Mouse (Mus musculus): ENCODE results near the gene Wdr89. TPM values are rescaled to one million over a fixed set of nuclear protein-coding genes. Genes with fewer than 3 reads are reported as not detected.

Gene Wdr89
- polyA plus RNA-seq, 1 experiment: 7.0 TPM

GRCm38 (mm10) chr12:75595291-75596153 lies 73.8 kb downstream of the Wdr89 start:
- peaks cover 4% of the 10 kb centered on the region for H3K4me1 ChIP-seq (ENCODE audit: control insufficient read depth, insufficient read depth, low read length)
- TF ChIP-seq CTCF (IDR thresholded peaks at IDR 0.05; ENCODE audit: extremely low read depth, insufficient read depth, low read length): no peak
- TF ChIP-seq POLR2A (IDR thresholded peaks at IDR 0.05; ENCODE audit: extremely low read depth, insufficient read depth, low read length): no peak
- H3K27ac ChIP-seq (ENCODE audit: insufficient read depth, low read length): no peak overlapping the region
- peak overlapping the region; percentile 67 for H3K4me3 ChIP-seq (ENCODE audit: insufficient read depth, low read length)

DNA sequence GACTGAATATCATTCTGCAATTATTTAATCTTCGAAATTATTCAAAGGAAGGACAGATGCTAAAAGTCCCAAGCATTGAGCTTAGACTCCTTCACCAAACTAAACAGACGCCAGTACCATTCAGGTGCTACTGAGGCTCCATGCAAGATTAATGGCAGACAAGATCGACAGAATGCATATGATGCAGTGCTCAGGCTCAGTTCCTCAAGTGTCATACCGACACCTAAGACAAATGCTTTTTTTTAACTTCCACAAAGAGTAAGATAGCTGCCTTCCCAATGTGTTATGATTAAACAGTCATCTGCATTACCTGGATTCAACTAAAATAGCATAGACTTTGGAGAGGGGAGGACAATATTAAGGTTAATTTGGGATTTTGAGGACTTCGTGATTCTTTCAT lies 74.9 kb downstream of the Wdr89 start:
- peaks cover 4% of the 10 kb centered on the region for H3K4me1 ChIP-seq (ENCODE audit: control insufficient read depth, insufficient read depth, low read length)
- no peak overlapping the region for H3K27ac ChIP-seq (ENCODE audit: insufficient read depth, low read length)
- H3K4me3 ChIP-seq (ENCODE audit: insufficient read depth, low read length): peak overlapping the region; percentile 67; the same call in 1 of the 2 replicates
- TF ChIP-seq POLR2A (IDR thresholded peaks at IDR 0.05; ENCODE audit: extremely low read depth, insufficient read depth, low read length): no peak
- no peak for TF ChIP-seq CTCF (IDR thresholded peaks at IDR 0.05; ENCODE audit: extremely low read depth, insufficient read depth, low read length)

- TF ChIP-seq CTCF (IDR thresholded peaks at IDR 0.05; ENCODE audit: extremely low read depth, insufficient read depth, low read length) (no peak), POLR2A (IDR thresholded peaks at IDR 0.05; ENCODE audit: extremely low read depth, insufficient read depth, low read length) (no peak)
- H3K4me3 ChIP-seq (ENCODE audit: insufficient read depth, low read length): peak overlapping the region; percentile 23; the same call in 1 of the 2 replicates
- H3K27ac ChIP-seq (ENCODE audit: insufficient read depth, low read length): no peak overlapping the region
Observed at GRCm38 (mm10) chr12:75593817-75594216, 75.5 kb downstream of the Wdr89 start.

GRCm38 (mm10) chr12:75587501-75587900 lies 81.8 kb downstream of the Wdr89 start:
- no peak overlapping the region for H3K27ac ChIP-seq (ENCODE audit: insufficient read depth, low read length)
- H3K4me1 ChIP-seq (ENCODE audit: control insufficient read depth, insufficient read depth, low read length): 0 out of 2 replicates have a peak, but pooled peaks cover 1% of the 10 kb centered on the region
- H3K4me3 ChIP-seq (ENCODE audit: insufficient read depth, low read length): no peak overlapping the region
- TF ChIP-seq CTCF (IDR thresholded peaks at IDR 0.05; ENCODE audit: extremely low read depth, insufficient read depth, low read length) (no peak), POLR2A (IDR thresholded peaks at IDR 0.05; ENCODE audit: extremely low read depth, insufficient read depth, low read length) (no peak)

More at GRCm38 (mm10) chr12:75593817-75594216, 75.5 kb downstream of the Wdr89 start:
- H3K4me1 ChIP-seq (ENCODE audit: control insufficient read depth, insufficient read depth, low read length): peaks cover 4% of the 10 kb centered on the region

- 0 out of 2 replicates have a peak, but pooled peaks cover 1% of the 10 kb centered on the region for H3K4me1 ChIP-seq (ENCODE audit: control insufficient read depth, insufficient read depth, low read length)
- no peak overlapping the region for H3K27ac ChIP-seq (ENCODE audit: insufficient read depth, low read length)
- no peak overlapping the region for H3K4me3 ChIP-seq (ENCODE audit: insufficient read depth, low read length)
- no peak for TF ChIP-seq CTCF (IDR thresholded peaks at IDR 0.05; ENCODE audit: extremely low read depth, insufficient read depth, low read length)
- TF ChIP-seq POLR2A (IDR thresholded peaks at IDR 0.05; ENCODE audit: extremely low read depth, insufficient read depth, low read length): no peak
Observed at GRCm38 (mm10) chr12:75583776-75584175, 85.6 kb downstream of the Wdr89 start.

Other genes with a start within 250 kb of the Wdr89 start
- gene Ppp2r5e, start 73.3 kb downstream of the Wdr89 start, polyA plus RNA-seq (2012; rRNA removed): 34.9 and 35.7 TPM in 2 replicates
- 27.0 and 28.1 TPM in 2 replicates for gene Sgpp1, start 66.2 kb upstream of the Wdr89 start, polyA plus RNA-seq (2012; rRNA removed)
- gene Syne2, start 148.6 kb upstream of the Wdr89 start, polyA plus RNA-seq (2012; rRNA removed): 20.6 and 21.9 TPM in 2 replicates